Mouse (Mus musculus) cerebellum, postnatal 4 days (tissue): ENCODE data around the gene Scn4b.

Experiments used
- DNase-seq, 2 experiments: peaks; one replicate each; pipeline ENCODE4 v3.0.0; 2022; ENCODE audit warnings: low spot score in 2 of 2, mixed read lengths in 1 of 2

Gene Scn4b

DNA sequence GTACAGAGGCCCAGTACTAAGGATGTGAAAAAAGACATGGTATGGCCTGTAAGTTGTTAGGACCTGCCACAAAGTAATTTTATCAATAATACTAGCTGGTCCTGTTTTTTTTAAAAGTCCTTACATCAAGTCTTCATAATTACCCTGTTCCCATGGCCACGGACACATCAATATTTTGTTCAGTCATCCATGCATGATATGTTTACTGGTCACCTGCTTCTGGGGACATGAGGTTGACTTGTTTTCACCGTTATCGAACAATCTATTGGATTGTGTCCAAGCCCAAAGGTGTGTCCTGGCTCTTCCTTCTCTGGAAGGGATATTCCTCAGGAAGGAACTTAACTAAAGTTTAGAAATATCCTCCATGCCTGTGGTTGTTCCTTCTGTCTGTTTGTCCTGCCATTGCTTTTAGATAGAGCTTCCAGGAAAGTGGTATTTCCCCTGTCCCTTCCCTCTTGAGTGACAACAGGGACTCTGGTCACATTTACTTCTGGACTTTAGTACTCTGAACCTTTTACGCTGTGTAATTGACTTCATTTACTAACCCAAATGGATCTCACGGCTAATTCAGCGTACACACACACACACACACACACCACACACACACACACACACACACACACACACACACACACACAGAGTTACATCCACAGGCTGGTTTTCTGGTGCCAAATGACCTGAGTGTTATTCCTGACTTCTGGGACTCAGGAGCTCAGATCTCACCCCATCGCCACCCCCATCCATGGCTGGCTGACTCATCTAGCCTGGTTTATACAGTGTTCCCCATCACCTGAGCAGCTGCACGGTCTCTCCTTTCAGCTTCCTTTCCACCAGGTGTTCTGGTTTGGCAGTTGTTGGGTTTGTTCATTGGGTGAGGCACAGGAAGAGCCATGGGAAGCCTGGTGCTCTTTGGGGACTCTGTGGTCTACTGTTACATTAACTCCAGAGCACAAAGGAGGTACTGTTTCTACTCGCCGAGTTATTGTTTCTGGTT, 50.7 kb downstream of the Scn4b start:
- DNase-seq, result no peak

DNA sequence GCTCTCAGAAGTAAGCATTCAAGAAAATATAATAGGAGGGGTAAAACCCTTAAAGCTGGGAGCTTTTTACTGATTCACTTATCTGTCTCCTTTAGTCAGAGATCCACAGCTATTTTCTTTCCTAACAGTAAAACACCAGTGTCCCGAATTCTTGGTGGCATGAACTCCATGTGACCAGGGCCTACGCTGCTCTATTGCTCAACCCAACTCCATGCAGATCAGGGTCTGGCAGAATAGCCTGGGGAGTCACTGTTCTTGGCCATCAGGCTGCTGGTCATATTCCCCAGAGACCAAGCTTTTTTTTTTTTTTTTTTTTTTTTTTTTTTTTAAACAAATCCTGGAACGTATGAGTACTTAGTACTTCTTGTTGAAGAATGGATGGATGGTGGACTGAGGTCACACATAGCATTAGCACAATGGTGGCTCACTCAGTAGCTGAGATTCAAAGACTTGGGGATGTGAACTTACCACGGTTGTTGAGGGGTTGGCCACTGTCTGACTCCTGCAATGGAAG, 51.5 kb downstream of the Scn4b start:
- DNase-seq, result no peak

DNA sequence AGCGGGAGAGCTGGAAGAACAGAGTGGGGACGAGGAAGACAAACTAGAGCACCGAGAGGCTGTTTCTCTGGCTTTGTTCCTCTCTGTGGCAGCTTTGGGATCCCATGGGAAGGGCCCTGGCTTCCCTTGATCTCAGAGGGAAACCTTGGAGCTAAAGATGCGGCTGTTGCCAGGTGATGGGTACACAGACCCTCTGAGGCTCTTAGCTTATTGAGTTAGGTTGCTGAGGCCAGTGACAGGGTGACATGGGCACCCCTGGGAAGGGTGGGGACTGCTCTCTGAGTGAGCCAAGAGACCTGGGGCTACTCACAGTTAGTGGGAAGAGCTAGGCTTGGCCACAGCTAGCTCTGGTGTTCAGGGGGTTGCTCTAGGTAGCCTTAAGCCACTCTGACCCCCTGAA, 57.3 kb downstream of the Scn4b start:
- DNase-seq, result no peak

DNA sequence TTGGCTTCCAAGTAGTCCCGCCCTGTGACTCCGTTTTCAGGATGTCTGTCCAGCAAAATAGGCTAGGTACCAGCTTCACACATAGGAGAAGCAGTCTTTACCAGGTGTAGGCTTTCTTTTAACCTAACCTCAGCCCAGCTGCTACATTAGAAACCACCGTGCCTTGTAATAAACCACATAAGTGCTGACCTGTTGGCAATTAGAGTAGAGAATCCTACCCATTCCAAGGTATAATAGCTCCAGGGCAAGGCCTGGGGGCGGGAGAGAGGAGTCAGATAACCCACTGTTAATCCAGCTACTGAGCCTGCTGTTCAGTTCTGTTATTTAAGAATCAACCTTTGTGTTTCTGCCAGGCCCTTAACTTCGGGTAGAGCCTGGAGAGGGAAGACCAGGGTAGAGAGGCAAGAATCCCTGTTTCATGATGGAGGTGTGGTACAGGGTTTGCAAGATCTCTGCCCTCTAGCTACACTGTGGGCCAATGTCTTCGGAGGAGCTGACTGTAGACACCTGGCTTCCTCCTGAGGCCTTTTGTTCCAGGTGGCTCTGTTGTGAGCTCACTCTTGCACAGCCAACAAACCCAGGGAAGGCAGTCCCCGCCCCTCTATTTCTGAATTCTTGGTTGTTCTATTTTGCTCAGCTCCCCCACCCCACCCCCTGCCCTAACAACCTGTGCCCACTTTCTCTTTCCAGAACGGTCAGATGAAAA, 58.1 kb downstream of the Scn4b start:
- DNase-seq, result no peak

DNA sequence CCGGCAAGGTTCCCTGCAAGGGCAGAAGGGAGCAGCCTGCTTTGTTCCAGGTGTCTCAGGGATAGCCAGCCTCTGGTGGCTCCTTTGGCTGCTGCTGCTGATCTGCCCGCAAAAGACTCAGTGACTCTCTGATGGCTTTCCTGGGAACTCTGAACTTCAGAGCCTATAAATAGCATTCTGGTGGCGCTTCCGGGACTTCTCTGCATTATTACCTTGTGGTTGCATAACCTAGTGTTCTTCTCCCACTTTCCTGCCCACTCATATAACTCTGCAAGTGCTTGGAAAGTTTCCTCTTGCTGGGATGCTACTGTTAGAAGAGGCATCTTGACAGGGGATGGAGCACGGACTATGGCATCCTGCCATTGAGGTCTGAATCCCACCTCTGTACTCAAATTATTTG, 59.4 kb downstream of the Scn4b start:
- no peak for DNase-seq

DNA sequence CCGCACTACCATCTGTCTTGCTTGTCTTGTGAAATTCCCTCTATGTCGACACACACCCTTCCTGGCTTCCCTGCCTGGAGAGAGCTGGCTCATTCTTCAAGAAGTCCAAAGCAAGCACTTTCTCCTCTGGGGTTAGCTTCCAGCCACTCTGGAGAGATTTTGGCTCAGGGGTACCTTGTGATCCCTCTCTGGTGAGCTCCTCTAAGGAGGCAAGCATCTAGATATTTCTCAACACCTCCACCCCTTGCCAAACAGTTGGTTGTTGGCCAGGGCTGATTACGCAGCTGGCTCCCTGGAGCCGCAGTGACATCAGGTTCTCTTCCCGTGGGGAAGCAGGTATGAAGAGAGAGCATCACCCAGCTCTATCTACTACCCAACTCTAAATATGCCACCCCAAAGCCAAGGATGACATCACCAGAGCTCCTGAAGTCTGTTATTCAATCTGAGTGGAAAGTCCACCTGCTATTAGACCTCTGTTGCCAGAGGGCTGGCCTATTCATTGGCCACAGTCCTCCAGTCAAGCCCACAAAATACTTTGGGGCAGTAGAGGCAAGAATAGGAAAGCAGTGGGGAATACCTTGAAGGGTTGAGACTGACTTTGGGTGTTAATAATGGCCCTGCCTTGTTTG, 63.2 kb downstream of the Scn4b start:
- DNase-seq, result no peak

DNA sequence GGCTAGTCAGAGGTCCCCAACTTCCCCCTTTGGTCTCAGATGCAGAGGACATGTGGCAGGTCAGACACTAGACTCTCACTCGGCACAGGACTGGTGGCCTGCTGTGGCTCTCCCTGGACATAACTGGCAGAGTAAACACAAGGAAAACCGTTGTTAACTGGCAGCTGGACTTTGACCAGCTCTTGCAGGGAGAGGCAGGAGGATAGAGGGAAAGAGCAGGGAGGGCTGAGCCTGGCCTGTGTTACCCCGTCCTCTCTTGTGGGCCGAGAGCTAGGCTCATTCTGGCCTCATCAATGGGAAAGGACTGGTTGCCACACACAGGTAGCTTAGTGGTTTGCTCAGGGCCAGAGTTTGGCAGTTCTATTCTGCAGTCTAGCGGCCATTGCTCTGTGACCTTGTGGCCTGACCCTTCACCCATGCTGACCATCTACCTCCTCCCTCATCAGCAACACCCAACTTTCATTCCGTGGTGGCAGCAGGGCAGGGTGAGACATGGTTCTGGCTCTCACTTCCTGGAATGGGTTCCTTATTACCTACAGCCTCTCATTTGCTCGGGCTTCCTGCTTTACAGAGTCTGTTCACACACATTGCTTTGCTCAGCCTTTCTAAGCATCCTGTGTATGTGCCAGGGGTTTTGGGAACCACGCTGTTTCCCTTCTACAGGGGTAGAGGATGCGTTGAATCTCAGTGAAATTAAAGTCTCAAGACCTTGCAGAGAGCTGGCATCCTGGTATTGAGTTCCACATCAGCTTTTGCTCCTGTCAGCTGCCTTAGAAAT, 64.0 kb downstream of the Scn4b start:
- no peak for DNase-seq
